Mouse (Mus musculus) urinary bladder, postnatal 25 days (tissue): Measurements from ENCODE around the gene Nemf.
A peak's percentile ranks its signal among the peaks of the same experiment; 100 is the strongest.
"Not testable (repeated sequence)": the region's sequence is repeated elsewhere in the genome, so short reads cannot be mapped to it uniquely, and the experiment has no call there.

Experiments used
- DNase-seq: peaks from one replicate; pipeline ENCODE4 v3.0.0; 2022; ENCODE audit warnings: low spot score

Nemf gene

GRCm38 (mm10) chr12:69356546-69357299 is at the start of gene Nemf:
Gene Nemf, minus strand, starts transcription at chr12:69357165.
- peak; percentile 75 for DNase-seq

- DNase-seq, result no peak
These were observed 45.7 kb upstream of the Nemf start for GRCm38 (mm10) chr12:69402594-69403167.

DNA sequence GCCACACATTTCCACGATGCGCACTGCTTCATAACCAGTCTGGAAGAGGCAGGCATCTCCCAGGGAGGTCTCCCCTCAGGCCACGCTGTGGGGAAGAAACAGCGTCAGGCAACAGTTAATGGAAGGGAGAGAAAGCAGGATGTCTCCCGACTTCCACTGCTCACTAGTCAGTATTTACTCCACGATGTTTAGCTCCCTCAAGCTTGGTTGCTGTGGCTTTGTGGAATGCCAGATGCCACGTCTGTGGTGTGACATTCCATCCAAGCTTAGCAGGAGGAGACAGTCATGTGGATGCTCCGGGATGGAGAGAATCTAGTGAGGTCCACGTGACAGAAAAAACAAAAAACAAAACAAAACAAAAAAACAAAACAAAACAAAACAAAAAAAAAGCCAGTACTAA is 45.1 kb upstream of the Nemf start:
- no peak for DNase-seq

GRCm38 (mm10) chr12:69400871-69401286 is 43.9 kb upstream of the Nemf start:
- DNase-seq, result no peak

- DNase-seq, result no peak
These were observed 43.4 kb upstream of the Nemf start for GRCm38 (mm10) chr12:69400367-69400766.

DNA sequence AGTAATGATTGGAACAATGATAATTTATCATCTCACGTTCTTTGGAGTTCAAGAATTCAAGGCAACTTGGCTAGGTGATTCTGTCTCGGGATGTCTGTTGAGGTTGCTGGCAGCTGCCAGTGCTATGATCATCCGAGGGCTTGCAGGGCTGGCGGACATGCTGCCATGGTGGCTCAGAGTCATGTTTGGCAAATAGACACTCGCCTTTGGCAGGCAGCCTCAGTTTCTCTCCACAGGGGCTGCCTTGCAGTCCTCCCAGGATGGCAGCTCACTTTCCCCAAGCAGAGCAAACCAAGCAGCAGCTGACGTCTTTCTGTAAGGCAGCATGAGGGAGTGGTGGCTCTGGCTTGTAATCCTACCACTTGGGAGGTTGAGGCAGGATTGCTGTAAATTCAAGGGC is 37.5 kb upstream of the Nemf start:
- no peak for DNase-seq

DNA sequence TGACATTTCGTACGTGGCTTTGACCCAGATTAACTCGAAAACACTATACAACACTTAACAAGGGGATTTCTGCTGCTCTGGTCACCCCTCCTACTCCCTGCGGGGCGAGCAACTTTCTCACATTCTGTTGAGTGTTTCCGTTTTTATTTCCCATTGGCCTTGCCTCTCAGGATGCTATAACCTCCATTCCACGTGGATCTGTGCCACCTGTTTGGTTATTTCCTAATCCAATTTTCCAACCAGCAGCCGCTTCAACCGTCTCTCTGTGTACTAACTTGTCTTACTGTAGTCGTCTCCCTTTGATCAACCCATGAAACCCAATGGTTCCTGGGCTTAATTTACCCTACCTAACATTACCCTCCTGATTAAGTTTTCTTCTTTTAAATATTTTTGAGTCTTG is 36.1 kb upstream of the Nemf start:
- DNase-seq, result no peak

DNA sequence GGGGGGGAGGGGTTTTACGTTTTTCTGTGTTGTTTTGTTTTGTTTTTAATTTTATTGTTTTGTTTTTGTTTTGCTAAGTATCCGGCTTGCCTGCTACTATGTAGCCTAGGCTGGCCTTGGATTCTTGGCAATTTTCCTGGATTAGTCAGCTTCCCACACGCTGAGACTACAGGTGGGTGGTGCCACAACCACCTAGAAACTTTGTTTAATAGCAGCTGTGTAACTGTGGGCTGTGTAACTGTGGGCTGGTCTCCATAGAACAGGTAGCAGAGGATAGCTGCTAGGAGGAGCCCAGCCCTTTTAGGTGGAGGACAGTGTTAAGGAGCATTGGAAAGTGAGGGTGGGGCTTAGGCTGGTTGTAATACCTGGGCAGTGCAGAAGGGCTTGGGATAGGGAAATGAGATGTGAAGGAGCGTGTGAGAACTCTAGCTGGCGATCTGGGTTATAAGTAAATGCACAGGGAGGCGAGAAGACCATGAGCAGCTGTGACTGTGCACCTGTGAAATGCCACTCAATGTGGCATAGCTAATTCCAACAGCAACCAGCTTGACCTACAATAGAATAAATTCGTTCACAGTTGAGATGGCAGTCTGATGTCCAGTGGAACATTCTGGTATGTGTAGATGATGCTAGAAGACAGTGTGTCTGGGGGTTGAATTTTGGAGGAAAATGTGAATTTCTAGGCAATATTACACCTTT is 33.2 kb upstream of the Nemf start:
- no peak for DNase-seq

- DNase-seq, result no peak
These were observed 32.4 kb upstream of the Nemf start for GRCm38 (mm10) chr12:69389273-69389938.

DNA sequence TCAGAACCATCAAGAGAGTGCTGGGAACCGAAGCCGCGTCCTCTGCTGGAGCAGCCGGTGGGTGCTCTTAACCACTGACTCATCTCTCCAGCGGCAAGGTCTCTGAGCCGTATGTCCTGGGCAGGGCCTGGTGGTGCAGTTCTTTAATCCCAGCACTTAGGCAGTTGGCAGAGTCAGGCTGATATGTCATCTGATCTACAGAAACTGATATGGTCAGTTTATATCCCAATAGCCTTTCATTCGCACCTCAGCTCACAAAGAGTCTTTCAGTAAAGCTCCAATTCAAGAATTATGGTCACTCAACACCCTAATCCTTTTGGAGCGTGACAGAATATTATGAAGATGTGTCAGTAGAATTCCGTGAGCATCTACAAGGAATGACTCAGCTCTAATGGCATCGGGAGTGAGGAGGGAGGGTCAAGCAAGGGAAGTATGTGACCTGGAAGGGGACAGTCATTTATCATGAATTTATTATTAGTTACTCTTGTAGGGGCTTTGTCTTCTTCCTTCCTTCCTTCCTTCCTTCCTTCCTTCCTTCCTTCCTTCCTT is 31.4 kb upstream of the Nemf start:
- DNase-seq, result no peak

DNA sequence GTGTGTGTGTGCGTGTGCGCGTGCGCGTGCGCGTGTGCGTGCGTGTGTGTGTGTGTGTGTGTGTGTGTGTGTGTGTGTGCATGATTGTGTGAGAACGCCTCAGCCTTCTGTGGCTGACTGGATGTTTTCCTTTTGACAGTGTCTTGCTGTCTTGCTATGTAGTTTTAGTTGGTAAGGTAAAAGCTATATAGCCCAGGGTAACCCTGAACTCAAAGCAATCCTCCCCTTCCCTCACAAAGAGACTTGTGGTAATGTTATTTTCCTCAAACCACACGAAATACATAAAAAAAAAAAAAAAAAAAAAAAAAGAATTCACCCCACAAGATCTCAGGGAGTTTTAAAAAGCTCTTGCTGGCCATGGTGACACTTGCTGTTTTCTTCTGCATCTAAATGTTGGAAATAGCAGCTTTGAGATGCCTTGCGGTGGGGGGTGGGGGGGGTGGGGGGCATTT is 29.3 kb upstream of the Nemf start:
- not testable (repeated sequence) for DNase-seq

DNA sequence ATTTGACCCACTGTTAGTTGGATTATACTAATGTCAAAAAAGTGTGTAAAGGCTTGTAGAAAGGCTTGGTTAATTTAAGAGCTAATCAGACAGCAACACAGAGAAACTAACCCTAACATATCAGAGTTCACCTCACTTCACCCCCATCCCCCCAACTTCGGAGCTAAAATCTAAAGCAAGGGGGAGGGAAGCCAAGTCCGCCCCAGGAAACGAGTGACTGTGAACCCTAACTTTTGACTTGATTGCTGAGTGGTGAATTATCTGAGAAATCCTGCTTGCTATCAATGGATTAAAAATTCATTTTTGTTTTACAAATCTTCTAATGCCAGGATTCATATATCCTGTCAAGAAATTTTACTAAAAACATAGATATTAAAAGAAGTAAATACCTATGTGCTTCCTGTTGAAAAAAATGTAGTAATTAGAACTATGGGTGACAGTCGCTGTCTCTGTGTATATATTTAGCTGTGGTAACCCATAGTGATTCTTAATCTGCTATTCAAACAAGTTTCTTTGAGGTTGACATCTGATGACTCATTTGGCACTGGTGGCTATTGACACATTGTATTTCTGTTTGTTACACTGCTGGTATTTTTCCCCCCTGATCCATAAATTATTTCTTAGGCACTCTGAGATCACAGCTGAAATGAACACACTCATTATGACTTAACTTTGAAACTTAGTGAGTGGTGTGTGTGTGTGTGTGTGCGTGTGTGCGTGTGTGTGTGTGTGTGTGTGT is 28.7 kb upstream of the Nemf start:
- no peak for DNase-seq

- no peak for DNase-seq
These were observed 27.6 kb upstream of the Nemf start for GRCm38 (mm10) chr12:69384606-69385005.

- no peak for DNase-seq
These were observed 25.9 kb upstream of the Nemf start for GRCm38 (mm10) chr12:69382880-69383279.

DNA sequence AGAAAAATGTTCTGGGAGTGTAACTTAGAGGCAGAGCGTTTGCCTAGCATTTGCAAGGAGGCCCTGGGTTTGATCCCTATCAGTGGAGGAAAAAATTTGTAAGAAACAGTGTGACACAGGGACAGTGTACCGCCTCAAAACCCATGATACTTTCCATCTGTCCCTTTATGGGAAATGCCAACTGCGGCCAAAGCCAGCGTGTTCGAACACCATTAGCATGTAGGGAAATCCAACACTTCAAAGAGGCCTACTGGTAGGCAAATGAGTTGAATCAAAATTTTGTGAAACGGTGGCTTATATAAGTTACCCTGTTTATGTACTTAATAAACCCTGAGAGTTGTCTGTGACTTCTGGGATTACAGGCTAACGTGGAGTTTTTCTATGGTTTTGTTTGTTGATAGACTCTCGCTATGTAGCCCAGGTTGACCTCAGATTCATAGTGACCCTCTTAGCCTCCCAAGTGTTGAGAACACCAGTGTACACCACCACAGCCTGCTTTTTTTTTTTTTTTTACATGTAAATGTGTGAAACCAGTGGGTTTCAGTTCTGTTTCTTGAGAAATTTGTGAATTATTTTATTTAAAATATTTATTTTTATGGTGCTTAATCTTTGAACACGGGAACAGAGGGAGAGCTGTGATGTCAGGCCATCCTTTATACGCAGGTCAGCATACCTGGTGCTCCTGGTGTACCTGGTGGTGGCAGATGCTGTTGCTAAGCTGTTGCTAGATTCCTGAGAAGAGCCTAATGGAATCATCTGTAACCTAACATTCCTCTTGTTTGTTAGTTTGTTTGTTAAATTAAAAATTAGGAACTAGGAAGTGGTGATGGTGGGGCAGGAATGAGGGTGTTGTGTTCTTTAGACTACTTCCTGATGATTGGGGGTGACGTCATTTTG is 21.8 kb upstream of the Nemf start:
- DNase-seq, result no peak

DNA sequence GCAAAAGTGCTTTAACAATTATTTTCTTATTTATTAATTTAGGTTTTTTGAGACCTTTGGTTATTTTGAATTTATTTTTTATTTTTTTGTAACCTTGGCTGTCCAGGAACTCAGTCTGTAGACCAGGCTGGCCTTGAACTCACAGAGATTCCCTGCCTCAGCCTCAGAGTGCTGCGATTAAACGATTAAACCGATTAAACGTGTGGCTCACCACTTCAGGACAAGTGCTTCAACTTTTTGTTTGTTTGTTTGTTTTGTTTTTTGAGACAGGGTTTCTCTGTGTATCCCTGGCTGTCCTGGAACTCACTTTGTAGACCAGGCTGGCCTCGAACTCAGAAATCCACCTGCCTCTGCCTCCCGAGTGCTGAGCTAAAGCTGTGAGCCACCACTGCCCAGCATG is 20.7 kb upstream of the Nemf start:
- DNase-seq, result not testable (repeated sequence)

- no peak for DNase-seq
These were observed 20.2 kb upstream of the Nemf start for GRCm38 (mm10) chr12:69377188-69377587.

- no peak for DNase-seq
These were observed 19.2 kb upstream of the Nemf start for GRCm38 (mm10) chr12:69376132-69376531.

- no peak for DNase-seq
These were observed 17.1 kb upstream of the Nemf start for GRCm38 (mm10) chr12:69373850-69374766.
